Mouse (Mus musculus): ENCODE data around the gene Mtch2. TPM values are rescaled to one million over a fixed set of nuclear protein-coding genes. Genes with fewer than 3 reads are reported as not detected.

Gene Mtch2
- polyA plus RNA-seq, 1 experiment, result 57.2 TPM

- Histone ChIP-seq H3K36me3 (ENCODE audit: control insufficient read depth, insufficient read depth, low read length) (no peaks in the 10 kb centered on the region), H3K4me3 (ENCODE audit: control insufficient read depth, insufficient read depth, low read length) (no peak overlapping the region), H3K27me3 (ENCODE audit: control insufficient read depth, insufficient read depth, low read length) (peaks cover 16% of the 10 kb centered on the region), H3K27ac (ENCODE audit: control insufficient read depth, insufficient read depth, low read length) (no peak overlapping the region), H3K4me1 (replicated peaks; ENCODE audit: control insufficient read depth, insufficient read depth, low read length) (0 out of 2 replicates have a peak, but pooled peaks cover 2% of the 10 kb centered on the region)
- TF ChIP-seq POLR2A (IDR thresholded peaks at IDR 0.05; ENCODE audit: control insufficient read depth, extremely low read depth, insufficient read depth, low read length, poor library complexity), result no peak
- no peak for TF ChIP-seq CTCF (IDR thresholded peaks at IDR 0.05; ENCODE audit: borderline replicate concordance, control insufficient read depth, extremely low read depth, insufficient read depth, low read length, poor library complexity)
- no peak for DNase-seq
- WGBS, result 87% methylated on average over 2 of the region's 2 CpGs
These were observed 34.9 kb downstream of the Mtch2 start for GRCm38 (mm10) chr2:90881824-90882223.

GRCm38 (mm10) chr2:90885218-90886041 lies 38.5 kb downstream of the Mtch2 start, which contains the start of gene C1qtnf4:
Gene C1qtnf4, plus strand, starts transcription at chr2:90885860.
- no peak within 1 kb of the TSS for H3K4me3 ChIP-seq (ENCODE audit: control insufficient read depth, insufficient read depth, low read length)
- H3K27ac ChIP-seq (ENCODE audit: control insufficient read depth, insufficient read depth, low read length), result no peak within 1 kb of the TSS

GRCm38 (mm10) chr2:90886436-90886835 lies 39.5 kb downstream of the Mtch2 start:
- no peak for TF ChIP-seq POLR2A (IDR thresholded peaks at IDR 0.05; ENCODE audit: control insufficient read depth, extremely low read depth, insufficient read depth, low read length, poor library complexity)

More at GRCm38 (mm10) chr2:90885218-90886041, 38.5 kb downstream of the Mtch2 start, which contains the start of gene C1qtnf4:
- peaks cover 27% of the 10 kb centered on the region for H3K27me3 ChIP-seq (ENCODE audit: control insufficient read depth, insufficient read depth, low read length)
- no peaks in the 10 kb centered on the region for H3K36me3 ChIP-seq (ENCODE audit: control insufficient read depth, insufficient read depth, low read length)
- TF ChIP-seq POLR2A (IDR thresholded peaks at IDR 0.05; ENCODE audit: control insufficient read depth, extremely low read depth, insufficient read depth, low read length, poor library complexity), result no peak
- TF ChIP-seq CTCF (IDR thresholded peaks at IDR 0.05; ENCODE audit: borderline replicate concordance, control insufficient read depth, extremely low read depth, insufficient read depth, low read length, poor library complexity), result no peak
- peaks cover 10% of the 10 kb centered on the region for H3K4me1 ChIP-seq (replicated peaks; ENCODE audit: control insufficient read depth, insufficient read depth, low read length)
- whole genome bisulfite sequencing, result 6% methylated on average over 45 of the region's 45 CpGs
- DNase-seq, result no peak

GRCm38 (mm10) chr2:90887627-90888026 lies 40.7 kb downstream of the Mtch2 start:
- peaks cover 10% of the 10 kb centered on the region for H3K4me1 ChIP-seq (replicated peaks; ENCODE audit: control insufficient read depth, insufficient read depth, low read length)
- peaks cover 27% of the 10 kb centered on the region for H3K27me3 ChIP-seq (ENCODE audit: control insufficient read depth, insufficient read depth, low read length)
- H3K36me3 ChIP-seq (ENCODE audit: control insufficient read depth, insufficient read depth, low read length), result no peaks in the 10 kb centered on the region
- H3K27ac ChIP-seq (ENCODE audit: control insufficient read depth, insufficient read depth, low read length), result no peak overlapping the region
- no peak overlapping the region for H3K4me3 ChIP-seq (ENCODE audit: control insufficient read depth, insufficient read depth, low read length)
- TF ChIP-seq CTCF (IDR thresholded peaks at IDR 0.05; ENCODE audit: borderline replicate concordance, control insufficient read depth, extremely low read depth, insufficient read depth, low read length, poor library complexity) (no peak), POLR2A (IDR thresholded peaks at IDR 0.05; ENCODE audit: control insufficient read depth, extremely low read depth, insufficient read depth, low read length, poor library complexity) (no peak)
- no peak for DNase-seq
- 78% methylated on average over 5 of the region's 5 CpGs for WGBS

More at GRCm38 (mm10) chr2:90886436-90886835, 39.5 kb downstream of the Mtch2 start:
- peaks cover 27% of the 10 kb centered on the region for H3K27me3 ChIP-seq (ENCODE audit: control insufficient read depth, insufficient read depth, low read length)
- H3K36me3 ChIP-seq (ENCODE audit: control insufficient read depth, insufficient read depth, low read length), result no peaks in the 10 kb centered on the region
- no peak overlapping the region for H3K27ac ChIP-seq (ENCODE audit: control insufficient read depth, insufficient read depth, low read length)
- H3K4me3 ChIP-seq (ENCODE audit: control insufficient read depth, insufficient read depth, low read length), result no peak overlapping the region
- H3K4me1 ChIP-seq (replicated peaks; ENCODE audit: control insufficient read depth, insufficient read depth, low read length), result peaks cover 10% of the 10 kb centered on the region
- no peak for DNase-seq
- 61% methylated on average over 6 of the region's 6 CpGs for WGBS

- peak; percentile 11; the same call in 1 of the 2 replicates for TF ChIP-seq POLR2A (IDR thresholded peaks at IDR 0.05; ENCODE audit: control insufficient read depth, extremely low read depth, insufficient read depth, low read length, poor library complexity)
- TF ChIP-seq CTCF (IDR thresholded peaks at IDR 0.05; ENCODE audit: borderline replicate concordance, control insufficient read depth, extremely low read depth, insufficient read depth, low read length, poor library complexity), result no peak
- peak; percentile 49 for DNase-seq
These were observed 42.9 kb downstream of the Mtch2 start for GRCm38 (mm10) chr2:90889550-90890548.

More at GRCm38 (mm10) chr2:90889550-90890548, 42.9 kb downstream of the Mtch2 start:
- WGBS, result 9% methylated on average over 133 of the region's 133 CpGs
- peaks cover 22% of the 10 kb centered on the region for H3K27me3 ChIP-seq (ENCODE audit: control insufficient read depth, insufficient read depth, low read length)
- peak overlapping the region; percentile 55 for H3K4me3 ChIP-seq (ENCODE audit: control insufficient read depth, insufficient read depth, low read length)
- no peak overlapping the region for H3K27ac ChIP-seq (ENCODE audit: control insufficient read depth, insufficient read depth, low read length)
- peaks cover 2% of the 10 kb centered on the region; the same call in 1 of the 2 replicates for H3K36me3 ChIP-seq (ENCODE audit: control insufficient read depth, insufficient read depth, low read length)
- H3K4me1 ChIP-seq (replicated peaks; ENCODE audit: control insufficient read depth, insufficient read depth, low read length), result peaks cover 10% of the 10 kb centered on the region
